Mouse (Mus musculus) forebrain, embryonic 16.5 days (tissue): ENCODE results near the gene Taldo1. TPM values are rescaled to one million over a fixed set of nuclear protein-coding genes. Genes with fewer than 3 reads are reported as not detected.
"Not testable (repeated sequence)": the region's sequence is repeated elsewhere in the genome, so short reads cannot be mapped to it uniquely, and the experiment has no call there.

Experiments used
- ATAC-seq: fragments of 200-750 bp; cut with Nextera tagmentation; 2 replicates; pipeline ENCODE4 v1.8.0; 2017; ENCODE audit warnings: mild to moderate bottlenecking, moderate library complexity
- H3K27ac ChIP-seq: fragments of 300-500 bp; sonication (generic); 2 replicates; pipeline ENCODE4 v1.5.1; 2014; ENCODE audit warnings: low read length, control low read depth
- H3K27me3 ChIP-seq: fragments of 300-500 bp; sonication (generic); replicated peaks from 2 replicates; pipeline ENCODE4 v1.6.1; 2014; ENCODE audit warnings: low read length; ENCODE audit not compliant: control insufficient read depth, insufficient read depth
- H3K36me3 ChIP-seq: fragments of 300-500 bp; sonication (generic); 2 replicates; pipeline ENCODE4 v1.6.1; 2014; ENCODE audit not compliant: control insufficient read depth, insufficient read depth
- H3K4me1 ChIP-seq: fragments of 300-500 bp; sonication (generic); replicated peaks from 2 replicates; pipeline ENCODE4 v1.6.1; 2014; ENCODE audit warnings: low read length; ENCODE audit not compliant: control insufficient read depth, insufficient read depth
- H3K4me2 ChIP-seq: fragments of 300-500 bp; sonication (generic); 2 replicates; pipeline ENCODE4 v1.6.1; 2014; ENCODE audit warnings: mild to moderate bottlenecking, low read length, control low read depth
- H3K4me3 ChIP-seq: fragments of 300-500 bp; sonication (generic); replicated peaks from 2 replicates; pipeline ENCODE4 v1.5.1; 2014; ENCODE audit warnings: mild to moderate bottlenecking, low read length, control low read depth
- H3K9ac ChIP-seq: fragments of 300-500 bp; sonication (generic); replicated peaks from 2 replicates; pipeline ENCODE4 v1.6.1; 2014; ENCODE audit warnings: low read depth, low read length, control low read depth
- H3K9me3 ChIP-seq: fragments of 300-500 bp; sonication (generic); 2 replicates; pipeline ENCODE4 v1.6.1; 2016; ENCODE audit warnings: low read length; ENCODE audit not compliant: control insufficient read depth
- WGBS: fragments of 180-500 bp; shearing (Covaris S2); extraction: QIAGEN DNeasy Blood & Tissue Kit; methylation state at CpG from one replicate; pipeline ENCODE4 v1.1.7; 2014; 5-methylcytosine and 5-hydroxymethylcytosine counted together
- polyA plus RNA-seq: library from polyadenylated mRNA; unstranded; fragments of >200 nt; fragmentation: Nextera tagmentation; extraction: Ambion mirVana; gene quantifications from 2 replicates; pipeline ENCODE4 v1.2.1, GENCODE M21; 2015

Taldo1 gene
- polyA plus RNA-seq, 1 experiment from 2014 or later, result 342 TPM

DNA sequence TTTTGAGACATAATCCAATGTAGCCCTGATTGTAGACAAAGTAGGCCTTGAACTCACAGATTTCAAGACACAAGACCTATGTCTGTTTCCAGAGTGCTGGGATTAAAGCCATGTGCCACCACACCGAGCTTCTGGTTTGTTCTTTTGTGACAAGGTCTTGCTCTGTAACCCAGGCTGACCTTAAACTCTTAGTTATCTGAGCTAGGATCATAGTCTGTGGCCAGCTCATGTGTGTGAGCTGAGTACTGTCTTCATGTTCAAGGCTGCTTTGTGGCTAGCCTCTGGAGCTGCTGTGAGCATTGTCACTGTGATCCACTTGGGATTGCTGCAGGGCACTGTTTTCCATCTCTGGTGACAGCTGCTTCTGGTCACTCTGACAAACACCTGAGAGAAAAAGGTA, 3.3 kb downstream of the Taldo1 start:
- no peak overlapping the region for H3K9ac ChIP-seq
- 84% methylated on average over 1 of the region's 1 CpGs for WGBS
- ATAC-seq, result no peak

DNA sequence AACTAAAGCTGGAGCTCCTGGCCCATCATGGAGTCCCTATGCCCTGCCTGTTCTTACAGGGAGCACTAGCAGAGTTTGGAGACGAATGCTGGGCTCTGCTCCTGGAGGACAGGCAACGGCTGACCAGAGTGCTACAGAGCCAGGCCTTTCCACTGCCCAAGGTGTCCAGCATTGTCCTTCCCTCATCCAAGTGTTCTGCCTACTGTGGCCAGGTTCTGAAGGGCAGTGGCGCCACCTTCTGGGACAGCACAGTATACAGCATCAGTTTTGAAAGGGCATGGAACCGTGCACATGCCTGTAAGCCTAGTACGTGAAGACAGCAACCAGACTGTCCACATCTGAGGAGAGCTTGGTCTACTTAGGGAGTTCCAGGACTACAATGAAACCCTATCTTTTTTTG, 11.3 kb downstream of the Taldo1 start:
- Histone ChIP-seq H3K36me3 (peaks cover 17% of the 10 kb centered on the region; the same call in 1 of the 2 replicates), H3K4me1 (no peaks in the 10 kb centered on the region), H3K4me2 (no peak overlapping the region), H3K4me3 (no peak overlapping the region), H3K27me3 (no peaks in the 10 kb centered on the region), H3K27ac (no peak overlapping the region), H3K9ac (no peak overlapping the region), H3K9me3 (no peaks in the 10 kb centered on the region)
- 42% methylated on average over 5 of the region's 5 CpGs for WGBS
- ATAC-seq, result 0 out of 2 replicates have a peak, but pooled peaks have one; percentile 31

More for the DNA sequence above, 3.3 kb downstream of the Taldo1 start:
- Histone ChIP-seq H3K36me3 (peaks cover 11% of the 10 kb centered on the region; the same call in 1 of the 2 replicates), H3K27ac (no peak overlapping the region), H3K9me3 (no peaks in the 10 kb centered on the region), H3K4me1 (peaks cover 13% of the 10 kb centered on the region), H3K27me3 (no peaks in the 10 kb centered on the region), H3K4me3 (no peak overlapping the region), H3K4me2 (no peak overlapping the region)

DNA sequence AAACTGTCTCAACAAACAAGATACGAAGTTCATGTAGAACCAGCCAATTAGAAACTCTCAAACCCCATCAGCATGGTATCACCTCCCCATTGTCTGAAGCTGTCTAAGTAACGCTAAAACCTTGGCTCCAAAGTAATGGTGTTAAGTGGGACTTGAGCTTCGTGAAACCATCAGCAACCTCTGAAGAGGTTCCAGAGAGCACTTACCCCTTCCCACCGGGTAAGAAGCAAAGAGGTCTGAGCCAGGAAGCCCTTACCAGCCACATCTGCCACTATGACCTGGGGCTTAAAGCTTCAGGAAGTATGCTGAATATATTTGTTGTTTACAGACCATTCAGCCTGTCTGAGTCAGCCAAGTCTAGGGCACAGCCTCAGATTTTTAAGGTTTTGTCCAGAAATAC, 13.5 kb downstream of the Taldo1 start:
- 80% methylated on average over 4 of the region's 4 CpGs for WGBS
- peaks cover 5% of the 10 kb centered on the region for H3K4me1 ChIP-seq
- H3K36me3 ChIP-seq, result peaks cover 9% of the 10 kb centered on the region
- no peak overlapping the region for H3K4me3 ChIP-seq
- no peaks in the 10 kb centered on the region for H3K9me3 ChIP-seq
- no peak for ATAC-seq
- H3K4me2 ChIP-seq, result no peak overlapping the region
- no peak overlapping the region for H3K9ac ChIP-seq
- H3K27me3 ChIP-seq, result no peaks in the 10 kb centered on the region
- H3K27ac ChIP-seq, result no peak overlapping the region

DNA sequence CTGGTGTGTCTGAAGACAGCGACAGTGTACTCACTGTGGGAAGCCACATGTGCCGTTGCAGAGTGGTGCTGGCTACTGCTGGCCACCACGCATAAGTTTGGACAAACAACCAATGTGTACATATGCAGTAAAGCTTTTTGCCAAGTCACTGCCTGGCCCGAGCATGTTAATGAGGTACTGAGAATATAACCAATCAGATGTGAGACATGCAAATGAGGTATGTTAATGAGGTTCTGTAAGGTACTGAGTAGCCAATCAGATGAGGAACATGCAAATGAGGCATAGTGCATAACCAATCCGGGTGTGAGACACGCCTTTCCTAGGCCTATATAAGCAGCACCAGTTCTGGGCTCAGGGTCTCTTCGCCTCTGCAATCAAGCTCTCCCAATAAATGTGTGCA, 15.7 kb downstream of the Taldo1 start:
- H3K36me3 ChIP-seq, H3K9me3 ChIP-seq: not testable (repeated sequence)
- 96% methylated on average over 7 of the region's 7 CpGs for WGBS

DNA sequence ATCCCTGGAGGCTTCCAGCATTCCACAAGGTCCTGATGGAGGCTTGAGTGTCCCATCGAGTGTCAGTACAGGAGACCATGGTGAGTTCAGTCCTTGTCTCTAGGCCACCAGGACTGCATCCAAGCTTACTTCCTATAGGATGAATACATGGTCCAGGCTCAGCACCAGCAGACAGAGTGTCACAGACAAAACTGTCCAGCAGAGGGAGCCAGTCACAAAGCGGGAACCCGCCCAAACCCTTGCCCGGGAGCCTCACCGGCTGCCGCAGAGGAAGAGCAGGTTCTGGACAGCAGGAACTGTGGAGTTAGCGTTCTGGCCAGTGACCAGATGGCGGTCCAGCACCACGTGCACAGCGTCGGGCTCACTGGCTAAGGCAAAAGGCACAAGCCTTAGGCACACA, 16.8 kb downstream of the Taldo1 start:
- Histone ChIP-seq H3K9ac (peak overlapping the region; percentile 15; the same call in 1 of the 2 replicates), H3K27me3 (no peaks in the 10 kb centered on the region), H3K4me3 (no peak overlapping the region), H3K4me2 (no peak overlapping the region; the same call in 1 of the 2 replicates), H3K36me3 (no peaks in the 10 kb centered on the region; the same call in none of the 2 replicates), H3K9me3 (no peaks in the 10 kb centered on the region), H3K27ac (no peak overlapping the region), H3K4me1 (peaks cover 12% of the 10 kb centered on the region)
- 10% methylated on average over 11 of the region's 11 CpGs for whole genome bisulfite sequencing
- peak; percentile 67 for ATAC-seq

More for the DNA sequence above, 15.7 kb downstream of the Taldo1 start:
- not testable (repeated sequence) for H3K27ac ChIP-seq, H3K27me3 ChIP-seq, H3K9ac ChIP-seq, H3K4me2 ChIP-seq, H3K4me3 ChIP-seq, H3K4me1 ChIP-seq, ATAC-seq

DNA sequence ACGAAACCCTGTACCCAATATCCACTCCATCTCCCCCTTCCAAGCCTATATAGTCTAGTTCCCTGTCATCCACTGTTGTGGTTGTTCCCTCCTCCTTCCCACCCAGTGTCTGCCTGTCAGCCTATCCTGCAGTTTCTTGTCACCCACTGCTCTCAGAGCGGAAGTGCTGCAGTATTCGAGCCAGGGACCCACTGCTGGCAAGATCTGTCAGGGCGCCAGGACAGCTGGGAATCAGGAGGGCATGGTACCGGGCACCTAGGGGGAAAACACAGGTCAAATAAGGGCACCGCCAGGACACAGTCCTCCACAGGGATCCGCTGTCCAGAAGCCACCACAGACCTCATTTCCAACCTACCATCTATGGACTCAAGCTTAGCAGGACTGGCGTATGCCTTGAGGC, 18.6 kb downstream of the Taldo1 start:
- Histone ChIP-seq H3K4me2 (no peak overlapping the region), H3K4me3 (no peak overlapping the region), H3K9me3 (no peaks in the 10 kb centered on the region), H3K27me3 (no peaks in the 10 kb centered on the region), H3K4me1 (peaks cover 12% of the 10 kb centered on the region), H3K27ac (no peak overlapping the region), H3K9ac (no peak overlapping the region), H3K36me3 (no peaks in the 10 kb centered on the region; the same call in none of the 2 replicates)
- ATAC-seq, result no peak
- 94% methylated on average over 8 of the region's 8 CpGs for WGBS

DNA sequence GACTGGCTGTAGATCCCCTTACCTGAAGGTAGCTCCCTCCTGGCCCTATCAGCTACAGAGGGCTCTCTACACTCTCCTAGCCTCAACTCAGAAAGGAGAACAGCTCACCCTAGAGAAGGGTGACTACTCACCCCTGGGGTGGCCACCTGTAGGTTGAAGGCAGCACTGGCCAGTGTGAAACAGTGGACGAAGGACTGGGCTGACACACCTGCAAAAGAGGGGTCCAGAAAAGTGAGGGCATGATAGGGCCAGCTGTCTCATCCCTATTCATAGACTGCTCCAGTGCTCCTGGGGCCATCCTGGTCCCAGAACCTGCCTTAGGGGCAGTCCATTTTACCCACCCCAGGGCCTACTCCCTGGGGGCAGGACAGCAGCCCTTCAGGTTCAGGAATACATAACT, 19.7 kb downstream of the Taldo1 start:
- ATAC-seq, result no peak
- Histone ChIP-seq H3K36me3 (no peaks in the 10 kb centered on the region; the same call in none of the 2 replicates), H3K27me3 (no peaks in the 10 kb centered on the region), H3K4me2 (no peak overlapping the region), H3K4me1 (peaks cover 12% of the 10 kb centered on the region), H3K9me3 (no peaks in the 10 kb centered on the region), H3K27ac (no peak overlapping the region), H3K9ac (no peak overlapping the region), H3K4me3 (no peak overlapping the region)
- 100% methylated on average over 1 of the region's 1 CpGs for WGBS

DNA sequence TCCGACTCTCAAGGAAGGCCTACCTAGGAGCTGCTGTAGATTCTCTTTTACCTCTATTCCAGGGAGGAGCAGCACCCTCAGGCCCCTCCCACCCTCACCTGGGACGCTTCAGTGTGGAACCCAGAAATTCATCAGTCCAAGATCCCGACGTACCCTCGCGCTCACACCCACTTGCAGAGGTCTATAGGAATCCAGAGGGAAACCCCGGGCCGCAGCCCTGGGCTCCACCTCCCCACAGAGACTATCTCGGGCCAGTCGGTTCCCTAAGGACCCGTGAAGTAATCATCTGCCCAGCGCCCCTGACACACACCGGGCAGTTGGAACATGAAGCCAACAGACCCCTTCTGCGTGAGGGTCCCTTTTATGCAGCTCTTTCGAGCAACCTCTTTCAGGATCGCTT, 21.3 kb downstream of the Taldo1 start:
- Histone ChIP-seq H3K9ac (peak overlapping the region; percentile 92), H3K4me1 (peaks cover 12% of the 10 kb centered on the region), H3K36me3 (no peaks in the 10 kb centered on the region; the same call in 1 of the 2 replicates), H3K9me3 (no peaks in the 10 kb centered on the region), H3K27me3 (no peaks in the 10 kb centered on the region), H3K27ac (peak overlapping the region; percentile 76), H3K4me3 (peak overlapping the region; percentile 88), H3K4me2 (peak overlapping the region; percentile 62)
- ATAC-seq, result no peak; the same call in 1 of the 2 replicates
- WGBS, result 1% methylated on average over 16 of the region's 16 CpGs

DNA sequence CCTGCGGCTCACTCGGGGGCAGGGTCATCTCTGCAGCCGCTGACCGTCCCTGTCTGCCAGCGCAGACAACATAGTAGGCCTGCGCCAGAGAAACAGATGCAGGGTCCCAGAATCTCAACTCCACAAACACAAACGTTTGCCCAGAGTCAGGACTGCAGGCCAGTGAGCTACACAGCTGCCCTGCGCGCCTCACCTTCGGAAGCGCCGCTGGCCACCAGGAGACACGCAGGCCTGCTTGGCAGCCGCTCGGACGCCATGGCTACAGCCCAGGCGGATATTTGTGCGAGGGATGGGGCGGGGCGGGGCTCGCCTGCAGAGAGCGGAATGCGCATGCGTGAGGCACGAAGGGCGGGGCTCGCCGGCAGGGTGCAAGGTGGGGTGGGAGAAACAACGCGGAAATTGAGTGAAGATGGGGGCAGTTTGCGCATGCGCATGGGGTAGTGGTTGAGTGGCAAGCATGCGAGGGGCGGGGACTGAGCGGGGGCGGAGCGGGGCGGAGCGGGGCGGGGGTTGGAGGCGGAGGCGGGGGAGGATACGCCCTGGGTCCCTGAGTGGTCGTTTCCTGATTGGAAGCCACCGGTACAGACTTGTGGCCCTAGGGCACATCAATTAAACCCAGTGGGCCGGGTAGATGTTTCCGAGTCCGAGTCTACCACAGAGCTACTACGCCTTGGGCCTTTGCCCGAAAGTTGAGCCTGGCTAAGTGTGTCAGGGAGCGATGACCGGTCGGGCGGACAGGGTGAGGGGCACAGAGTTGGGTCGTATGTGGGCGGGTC, 22.0 kb downstream of the Taldo1 start, which contains the start of gene Gatd1:
TSS of gene Gatd1 (minus strand) at position 328 of the 776 bp plus-strand sequence.
- Histone ChIP-seq H3K9me3 (no peaks in the 10 kb centered on the region), H3K27ac (peak within 1 kb of the TSS; percentile 76), H3K9ac (peak within 1 kb of the TSS; percentile 92), H3K36me3 (no peaks in the 10 kb centered on the region; the same call in 1 of the 2 replicates), H3K4me1 (peaks cover 11% of the 10 kb centered on the region), H3K27me3 (no peaks in the 10 kb centered on the region), H3K4me3 (peak within 1 kb of the TSS; percentile 88), H3K4me2 (peak within 1 kb of the TSS; percentile 77)
- under 1% methylated on average over 51 of the region's 56 CpGs for WGBS
- ATAC-seq, result peak; percentile 83
